Mouse (Mus musculus) erythroblast, adult 5-6 weeks (primary cell): Measurements from ENCODE around the gene Dglucy. TPM values are rescaled to one million over a fixed set of nuclear protein-coding genes. Genes with fewer than 3 reads are reported as not detected.

Source experiments
- total RNA-seq, 2 experiments: library from RNA; stranded (forward) in 1 of 2; stranded (reverse) in 1 of 2; fragments of 150-400 nt in 1 of 2; fragments of 200-764, 138-1000 nt in 1 of 2; gene quantifications; 2 replicates each; pipeline versions ENCODE4 v1.2.3 to v1.2.4; 2015 to 2017; ENCODE audit warnings: low replicate concordance in 2 of 2

Gene Dglucy
- total RNA-seq, 2 experiments from 2014 or later, result 6.1 to 11.8 TPM

Other genes starting within 250 kb of the Dglucy start
- gene Rps6ka5, start 52.1 kb upstream of the Dglucy start, total RNA-seq (2015; ENCODE audit: low replicate concordance), result 7.5 and 11.9 TPM in 2 replicates
- gene Rps6ka5, start 52.1 kb upstream of the Dglucy start, total RNA-seq (2017; ENCODE audit: low replicate concordance), result 6.7 and 11.8 TPM in 2 replicates
- gene Gpr68, start 129.1 kb downstream of the Dglucy start, total RNA-seq (2015; ENCODE audit: low replicate concordance), result not detected in 2 replicates
- not detected in 2 replicates for gene Gpr68, start 129.1 kb downstream of the Dglucy start, total RNA-seq (2017; ENCODE audit: low replicate concordance)
- gene Ccdc88c, start 250.0 kb downstream of the Dglucy start, total RNA-seq (2015; ENCODE audit: low replicate concordance), result 56.1 and 68.1 TPM in 2 replicates
- 180 TPM in 2 replicates for gene Ccdc88c, start 250.0 kb downstream of the Dglucy start, total RNA-seq (2017; ENCODE audit: low replicate concordance)